Mouse (Mus musculus) bone marrow, adult 2 months (tissue): ENCODE results near the gene Fam43a.

Source experiments
- CTCF ChIP-seq: fragments of 200-500 bp; IDR thresholded peaks from 2 replicates; pipeline ENCODE4 v1.5.1; 2011; ENCODE audit warnings: low read length, control low read depth; ENCODE audit not compliant: control insufficient read depth, insufficient read depth
- POLR2A ChIP-seq: fragments of 200-500 bp; IDR thresholded peaks from 2 replicates; pipeline ENCODE4 v1.6.1; 2011; ENCODE audit warnings: low read depth, mild to moderate bottlenecking, control low read depth, low read length, borderline replicate concordance; ENCODE audit not compliant: control insufficient read depth

DNA sequence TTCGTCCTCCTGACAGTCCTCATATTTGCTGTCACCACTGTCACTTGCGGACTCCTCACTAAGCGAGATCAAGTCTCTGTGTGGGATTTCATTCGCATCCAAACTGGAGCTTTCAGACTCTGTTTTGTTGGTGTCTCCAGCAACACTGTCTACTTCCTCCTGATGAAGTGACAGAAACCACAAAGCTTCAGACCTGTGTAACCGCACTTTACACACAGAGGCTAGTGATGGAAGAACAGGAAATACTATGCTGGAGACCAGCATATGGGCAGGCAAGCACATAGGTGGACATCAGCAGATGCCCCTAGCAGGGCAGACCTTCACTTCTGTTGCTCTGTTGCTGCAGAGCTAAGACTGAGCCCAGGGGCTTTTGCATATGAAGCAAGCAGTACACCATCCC, 28.1 kb upstream of the Fam43a start:
- TF ChIP-seq CTCF (no peak), POLR2A (no peak)
